In genomic region chr2:157054297-157054696, GRCm38 (mm10) we compare ENCODE assay signal across 9 mouse cellular contexts. TPM values are rescaled to one million over a fixed set of nuclear protein-coding genes. Genes with fewer than 3 reads are reported as not detected.
DNase-seq lines count a peak whose midpoint lies in the region; ATAC-seq and TF ChIP-seq lines count a peak whose summit lies in the region.
"Had no signal": no experiment of that assay in that cellular context is flagged by ENCODE, and none has a peak within 500 bp of the region (broad histone marks: within the 10 kb centered on the region; RNA-seq: fewer than 3 reads in every experiment).

No protein-coding gene starts in this region.

- H3K36me3 ChIP-seq in heart, embryonic 14.5 days (ENCODE audit: control insufficient read depth, insufficient read depth, low read length) = peaks cover 59% of the 10 kb centered on the region
- peaks cover 9% of the 10 kb centered on the region for H3K36me3 ChIP-seq in midbrain, embryonic 16.5 days (ENCODE audit: control insufficient read depth, insufficient read depth, low read length)
- peaks cover 85% of the 10 kb centered on the region for H3K36me3 ChIP-seq in midbrain, embryonic 10.5 days
- peaks cover 18% of the 10 kb centered on the region for H3K36me3 ChIP-seq in stomach, postnatal 0 days (ENCODE audit: control insufficient read depth, insufficient read depth, low read length)

- ATAC-seq in heart, embryonic 14.5 days (ENCODE audit: insufficient number of reproducible peaks, insufficient read depth, low FRiP score, low read depth) = no peak
- no peak for ATAC-seq in midbrain, embryonic 16.5 days
- ATAC-seq in stomach, postnatal 0 days (ENCODE audit: low FRiP score, low TSS enrichment) = no peak
- ATAC-seq: intestine, embryonic 15.5 days had no signal

- no peak for DNase-seq in heart, adult 9 months (ENCODE audit: low spot score in 2 of 2)
- no peak for DNase-seq in midbrain, embryonic 10.5 days (ENCODE audit: low spot score)
- no peak for DNase-seq in stomach, postnatal 0 days (ENCODE audit: low spot score)
- DNase-seq in frontal cortex, postnatal 36 days (ENCODE audit: low spot score in 2 of 2) = no peak
- DNase-seq: thymus, postnatal 25 days had no signal

- no peak overlapping the region for H3K4me3 ChIP-seq in heart, embryonic 14.5 days (ENCODE audit: control insufficient read depth in 1 of 2, insufficient read depth in 1 of 2, low read depth in 1 of 2, low read length in 2 of 2)
- H3K4me3 ChIP-seq in midbrain, embryonic 16.5 days (ENCODE audit: low read depth, low read length) = no peak overlapping the region
- H3K4me3 ChIP-seq in midbrain, embryonic 10.5 days = no peak overlapping the region
- no peak overlapping the region for H3K4me3 ChIP-seq in embryonic fibroblast, embryonic 13.5 days (ENCODE audit: insufficient read depth, low read length)
- H3K4me3 ChIP-seq in stomach, postnatal 0 days (ENCODE audit: low read depth, low read length) = no peak overlapping the region
- H3K4me3 ChIP-seq: intestine, embryonic 15.5 days had no signal

- H3K27me3 ChIP-seq in heart, embryonic 14.5 days (ENCODE audit: control insufficient read depth, insufficient read depth, low read length) = no peaks in the 10 kb centered on the region
- no peaks in the 10 kb centered on the region for H3K27me3 ChIP-seq in midbrain, embryonic 16.5 days (ENCODE audit: control insufficient read depth, insufficient read depth, low read depth, low read length)
- H3K27me3 ChIP-seq in midbrain, embryonic 10.5 days (ENCODE audit: low read depth, poor library complexity, severe bottlenecking) = no peaks in the 10 kb centered on the region
- no peaks in the 10 kb centered on the region for H3K27me3 ChIP-seq in stomach, postnatal 0 days (ENCODE audit: control insufficient read depth, insufficient read depth, low read length)
- H3K27me3 ChIP-seq: intestine, embryonic 15.5 days had no signal

- peak overlapping the region; percentile 49 for H3K9ac ChIP-seq in heart, embryonic 14.5 days (ENCODE audit: low read length)
- H3K9ac ChIP-seq in midbrain, embryonic 16.5 days (ENCODE audit: low read depth, low read length) = no peak overlapping the region
- no peak overlapping the region for H3K9ac ChIP-seq in stomach, postnatal 0 days (ENCODE audit: low read length)
- H3K9ac ChIP-seq: intestine, embryonic 15.5 days had no signal

- H3K4me2 ChIP-seq in heart, embryonic 14.5 days (ENCODE audit: low read length) = no peak overlapping the region
- H3K4me2 ChIP-seq in midbrain, embryonic 16.5 days (ENCODE audit: low read length) = no peak overlapping the region
- no peak overlapping the region for H3K4me2 ChIP-seq in stomach, postnatal 0 days (replicated peaks; ENCODE audit: low read depth)
- H3K4me2 ChIP-seq: intestine, embryonic 15.5 days had no signal

- peak overlapping the region; percentile 83 to 89 for H3K27ac ChIP-seq in heart, embryonic 14.5 days (replicated peaks in 1 of 2; ENCODE audit: control insufficient read depth in 1 of 2, insufficient read depth in 1 of 2, low read depth in 2 of 2, low read length in 2 of 2)
- peak overlapping the region; percentile 39; the same call in 1 of the 2 replicates for H3K27ac ChIP-seq in midbrain, embryonic 16.5 days (ENCODE audit: low read length)
- no peak overlapping the region; the same call in 1 of the 2 replicates for H3K27ac ChIP-seq in midbrain, embryonic 10.5 days (replicated peaks)
- H3K27ac ChIP-seq in embryonic fibroblast, embryonic 13.5 days (ENCODE audit: insufficient read depth, low read length) = peak overlapping the region; percentile 57
- H3K27ac ChIP-seq in stomach, postnatal 0 days (replicated peaks) = peak overlapping the region; percentile 30; the same call in 1 of the 2 replicates
- H3K27ac ChIP-seq: intestine, embryonic 15.5 days had no signal

- no peak for TF ChIP-seq CTCF in embryonic fibroblast, embryonic 13.5 days (IDR thresholded peaks at IDR 0.05; ENCODE audit: borderline replicate concordance, insufficient read depth, low read length)
- TF ChIP-seq CTCF in stomach, postnatal 0 days (IDR thresholded peaks at IDR 0.05; ENCODE audit: low read depth) = no peak

- no peaks in the 10 kb centered on the region for H3K9me3 ChIP-seq in heart, embryonic 14.5 days (ENCODE audit: control insufficient read depth, low read length)
- H3K9me3 ChIP-seq in midbrain, embryonic 16.5 days (replicated peaks; ENCODE audit: control insufficient read depth, low read length, poor library complexity, severe bottlenecking) = no peaks in the 10 kb centered on the region
- H3K9me3 ChIP-seq in midbrain, embryonic 10.5 days (replicated peaks) = no peaks in the 10 kb centered on the region
- H3K9me3 ChIP-seq in stomach, postnatal 0 days (ENCODE audit: control insufficient read depth, low read length) = no peaks in the 10 kb centered on the region
- H3K9me3 ChIP-seq: intestine, embryonic 15.5 days had no signal

- no peak for TF ChIP-seq EP300 in stomach, postnatal 0 days (optimal IDR thresholded peaks at IDR 0.05)

- H3K4me1 ChIP-seq in heart, embryonic 14.5 days (ENCODE audit: control insufficient read depth in 2 of 2, insufficient read depth in 2 of 2, low read length in 2 of 2) = peaks cover 40 to 71% of the 10 kb centered on the region in 2 experiments
- H3K4me1 ChIP-seq in midbrain, embryonic 16.5 days (ENCODE audit: control insufficient read depth, insufficient read depth, low read length) = peaks cover 35% of the 10 kb centered on the region
- H3K4me1 ChIP-seq in midbrain, embryonic 10.5 days = peaks cover 40% of the 10 kb centered on the region
- H3K4me1 ChIP-seq in embryonic fibroblast, embryonic 13.5 days (ENCODE audit: control insufficient read depth, insufficient read depth, low read length) = 0 out of 2 replicates have a peak, but pooled peaks cover 6% of the 10 kb centered on the region
- H3K4me1 ChIP-seq in stomach, postnatal 0 days (replicated peaks; ENCODE audit: control insufficient read depth, insufficient read depth) = 0 out of 2 replicates have a peak, but pooled peaks cover 4% of the 10 kb centered on the region

- 45% methylated on average over 8 of the region's 8 CpGs for WGBS in heart, embryonic 14.5 days
- 90% methylated on average over 8 of the region's 8 CpGs for WGBS in midbrain, embryonic 16.5 days
- WGBS in midbrain, embryonic 10.5 days = 89% methylated on average over 8 of the region's 8 CpGs
- 78% methylated on average over 8 of the region's 8 CpGs for WGBS in stomach, postnatal 0 days

- no peak for TF ChIP-seq POLR2A in embryonic fibroblast, embryonic 13.5 days (IDR thresholded peaks at IDR 0.05; ENCODE audit: low read depth, low read length)

RNA-seq across cellular contexts. Expression of gene Soga1, which starts 24.8 kb away (rescaled TPM):
- polyA plus RNA-seq in heart, embryonic 14.5 days (2014; fragmentation: Nextera tagmentation; extraction: Ambion mirVana) = 4.1 and 5.0 TPM in 2 replicates
- 5.2 and 5.5 TPM in 2 replicates for polyA plus RNA-seq in midbrain, embryonic 16.5 days (2015; fragmentation: Nextera tagmentation; extraction: Ambion mirVana)
- 3.6 and 3.7 TPM in 2 replicates for polyA plus RNA-seq in midbrain, embryonic 10.5 days (2016; fragmentation: Nextera tagmentation; extraction: Ambion mirVana)
- polyA plus RNA-seq in embryonic fibroblast, embryonic 13.5 days (2011; ENCODE audit: insufficient read length, low read depth, missing spikeins) = 20.2 and 21.8 TPM in 2 replicates
- polyA plus RNA-seq in stomach, postnatal 0 days (2015; fragmentation: Nextera tagmentation; extraction: Ambion mirVana) = 0.65 and 0.86 TPM in 2 replicates

RNA-seq across cellular contexts. Expression of gene Tldc2, which starts 32.6 kb away (rescaled TPM):
- not detected in 2 replicates for polyA plus RNA-seq in heart, embryonic 14.5 days (2014; fragmentation: Nextera tagmentation; extraction: Ambion mirVana)
- not detected in 2 replicates for polyA plus RNA-seq in midbrain, embryonic 16.5 days (2015; fragmentation: Nextera tagmentation; extraction: Ambion mirVana)
- not detected in 2 replicates for polyA plus RNA-seq in midbrain, embryonic 10.5 days (2016; fragmentation: Nextera tagmentation; extraction: Ambion mirVana)
- polyA plus RNA-seq in embryonic fibroblast, embryonic 13.5 days (2011; ENCODE audit: insufficient read length, low read depth, missing spikeins) = not detected in 2 replicates
- not detected in 2 replicates for polyA plus RNA-seq in stomach, postnatal 0 days (2015; fragmentation: Nextera tagmentation; extraction: Ambion mirVana)
- polyA plus RNA-seq: intestine, embryonic 15.5 days had no signal

RNA-seq across cellular contexts. Expression of gene Dsn1, which starts 47.3 kb away (rescaled TPM):
- 35.9 and 36.8 TPM in 2 replicates for polyA plus RNA-seq in heart, embryonic 14.5 days (2014; fragmentation: Nextera tagmentation; extraction: Ambion mirVana)
- polyA plus RNA-seq in midbrain, embryonic 16.5 days (2015; fragmentation: Nextera tagmentation; extraction: Ambion mirVana) = 7.0 and 9.5 TPM in 2 replicates
- polyA plus RNA-seq in midbrain, embryonic 10.5 days (2016; fragmentation: Nextera tagmentation; extraction: Ambion mirVana) = 52.4 and 57.5 TPM in 2 replicates
- 16.9 and 26.0 TPM in 2 replicates for polyA plus RNA-seq in embryonic fibroblast, embryonic 13.5 days (2011; ENCODE audit: insufficient read length, low read depth, missing spikeins)
- 7.9 and 8.6 TPM in 2 replicates for polyA plus RNA-seq in stomach, postnatal 0 days (2015; fragmentation: Nextera tagmentation; extraction: Ambion mirVana)
